Mouse (Mus musculus): ENCODE measurements around the gene Gm49358.

GRCm38 (mm10) chr10:86794794-86795535, 31.2 kb downstream of the Gm49358 start:
- no peak for TF ChIP-seq CTCF (conservative IDR thresholded peaks at IDR 0.05; ENCODE audit: low read length)
- TF ChIP-seq POU5F1 (IDR thresholded peaks at IDR 0.05; ENCODE audit: borderline replicate concordance, low read length) = no peak

Data from E14TG2a.4 (cell line).